Mouse (Mus musculus): ENCODE measurements around the gene Csf1. TPM values are rescaled to one million over a fixed set of nuclear protein-coding genes. Genes with fewer than 3 reads are reported as not detected.
A peak's percentile ranks its signal among the peaks of the same experiment; 100 is the strongest.

Csf1 gene
- total RNA-seq, 1 experiment, result 34.0 TPM

- Histone ChIP-seq H3K9me3 (ENCODE audit: control insufficient read depth, insufficient read depth, low read depth, low read length) (no peaks in the 10 kb centered on the region), H3K4me3 (ENCODE audit: insufficient read depth in 1 of 2, low read depth in 1 of 2, low read length in 2 of 2, poor library complexity in 1 of 2, severe bottlenecking in 1 of 2) (no peak overlapping the region), H3K27ac (ENCODE audit: insufficient read depth, low read depth, low read length, poor library complexity, severe bottlenecking) (no peak overlapping the region), H3K36me3 (ENCODE audit: control insufficient read depth, insufficient read depth, low read length, poor library complexity, severe bottlenecking) (no peaks in the 10 kb centered on the region), H3K4me1 (ENCODE audit: control insufficient read depth in 2 of 2, insufficient read depth in 2 of 2, low read length in 2 of 2, poor library complexity in 1 of 2) (no peaks in the 10 kb centered on the region), H3K9ac (ENCODE audit: insufficient read depth, low read depth, low read length, poor library complexity, severe bottlenecking) (no peak overlapping the region)
- TF ChIP-seq CHD2 (IDR thresholded peaks at IDR 0.05; ENCODE audit: low read depth, low read length) (no peak), HCFC1 (IDR thresholded peaks at IDR 0.05; ENCODE audit: borderline replicate concordance, insufficient read depth, low read length) (no peak), ZNF384 (IDR thresholded peaks at IDR 0.05; ENCODE audit: low read depth, low read length) (no peak), ZC3H11A (IDR thresholded peaks at IDR 0.05; ENCODE audit: borderline replicate concordance, low read depth, low read length) (no peak), MAFK (IDR thresholded peaks at IDR 0.05; ENCODE audit: insufficient read depth, low read depth, low read length) (no peak)
- in situ Hi-C loops (cut with MboI; ENCODE audit: low sequenced_read_pairs in 2 of 2, unreplicated experiment in 2 of 2), result no loop called here
- DNase-seq (ENCODE audit: low read depth, low spot score), result no peak
Measured at GRCm38 (mm10) chr3:107757365-107758129, 2.7 kb downstream of the Csf1 start.

- DNase-seq (ENCODE audit: low read depth, low spot score), result no peak
Measured at GRCm38 (mm10) chr3:107756481-107756866, 3.8 kb downstream of the Csf1 start.

GRCm38 (mm10) chr3:107755702-107756480, 4.4 kb downstream of the Csf1 start:
- H3K36me3 ChIP-seq (ENCODE audit: control insufficient read depth, insufficient read depth, low read length, poor library complexity, severe bottlenecking), result no peaks in the 10 kb centered on the region
- no peak for DNase-seq (ENCODE audit: low read depth, low spot score)
- H3K4me3 ChIP-seq (ENCODE audit: insufficient read depth in 1 of 2, low read depth in 1 of 2, low read length in 2 of 2, poor library complexity in 1 of 2, severe bottlenecking in 1 of 2), result no peak overlapping the region
- H3K4me1 ChIP-seq (ENCODE audit: control insufficient read depth in 2 of 2, insufficient read depth in 2 of 2, low read length in 2 of 2, poor library complexity in 1 of 2), result no peaks in the 10 kb centered on the region
- no peak overlapping the region for H3K27ac ChIP-seq (ENCODE audit: insufficient read depth, low read depth, low read length, poor library complexity, severe bottlenecking)
- TF ChIP-seq ZC3H11A (IDR thresholded peaks at IDR 0.05; ENCODE audit: borderline replicate concordance, low read depth, low read length) (no peak), MAFK (IDR thresholded peaks at IDR 0.05; ENCODE audit: insufficient read depth, low read depth, low read length) (no peak), CHD2 (IDR thresholded peaks at IDR 0.05; ENCODE audit: low read depth, low read length) (no peak), ZNF384 (IDR thresholded peaks at IDR 0.05; ENCODE audit: low read depth, low read length) (no peak), HCFC1 (IDR thresholded peaks at IDR 0.05; ENCODE audit: borderline replicate concordance, insufficient read depth, low read length) (no peak)
- no peak overlapping the region for H3K9ac ChIP-seq (ENCODE audit: insufficient read depth, low read depth, low read length, poor library complexity, severe bottlenecking)
- no peaks in the 10 kb centered on the region for H3K9me3 ChIP-seq (ENCODE audit: control insufficient read depth, insufficient read depth, low read depth, low read length)
- in situ Hi-C loops (cut with MboI; ENCODE audit: low sequenced_read_pairs in 2 of 2, unreplicated experiment in 2 of 2), result no loop called here

More at GRCm38 (mm10) chr3:107756481-107756866, 3.8 kb downstream of the Csf1 start:
- Histone ChIP-seq H3K36me3 (ENCODE audit: control insufficient read depth, insufficient read depth, low read length, poor library complexity, severe bottlenecking) (no peaks in the 10 kb centered on the region), H3K9ac (ENCODE audit: insufficient read depth, low read depth, low read length, poor library complexity, severe bottlenecking) (no peak overlapping the region), H3K9me3 (ENCODE audit: control insufficient read depth, insufficient read depth, low read depth, low read length) (no peaks in the 10 kb centered on the region), H3K4me1 (ENCODE audit: control insufficient read depth in 2 of 2, insufficient read depth in 2 of 2, low read length in 2 of 2, poor library complexity in 1 of 2) (no peaks in the 10 kb centered on the region), H3K27ac (ENCODE audit: insufficient read depth, low read depth, low read length, poor library complexity, severe bottlenecking) (no peak overlapping the region), H3K4me3 (ENCODE audit: insufficient read depth in 1 of 2, low read depth in 1 of 2, low read length in 2 of 2, poor library complexity in 1 of 2, severe bottlenecking in 1 of 2) (no peak overlapping the region)
- in situ Hi-C loops (cut with MboI; ENCODE audit: low sequenced_read_pairs in 2 of 2, unreplicated experiment in 2 of 2), result no loop called here
- TF ChIP-seq MAFK (IDR thresholded peaks at IDR 0.05; ENCODE audit: insufficient read depth, low read depth, low read length) (no peak), CHD2 (IDR thresholded peaks at IDR 0.05; ENCODE audit: low read depth, low read length) (no peak), ZC3H11A (IDR thresholded peaks at IDR 0.05; ENCODE audit: borderline replicate concordance, low read depth, low read length) (no peak), HCFC1 (IDR thresholded peaks at IDR 0.05; ENCODE audit: borderline replicate concordance, insufficient read depth, low read length) (no peak), ZNF384 (IDR thresholded peaks at IDR 0.05; ENCODE audit: low read depth, low read length) (no peak)

- H3K9me3 ChIP-seq (ENCODE audit: control insufficient read depth, insufficient read depth, low read depth, low read length), result no peaks in the 10 kb centered on the region
- peak; percentile 62 for DNase-seq (ENCODE audit: low read depth, low spot score)
- no peaks in the 10 kb centered on the region for H3K4me1 ChIP-seq (ENCODE audit: control insufficient read depth in 2 of 2, insufficient read depth in 2 of 2, low read length in 2 of 2, poor library complexity in 1 of 2)
- no peak overlapping the region for H3K4me3 ChIP-seq (ENCODE audit: insufficient read depth in 1 of 2, low read depth in 1 of 2, low read length in 2 of 2, poor library complexity in 1 of 2, severe bottlenecking in 1 of 2)
- H3K27ac ChIP-seq (ENCODE audit: insufficient read depth, low read depth, low read length, poor library complexity, severe bottlenecking), result no peak overlapping the region
- H3K36me3 ChIP-seq (ENCODE audit: control insufficient read depth, insufficient read depth, low read length, poor library complexity, severe bottlenecking), result no peaks in the 10 kb centered on the region
- in situ Hi-C loops (cut with MboI; ENCODE audit: low sequenced_read_pairs in 2 of 2, unreplicated experiment in 2 of 2), result no loop called here
- H3K9ac ChIP-seq (ENCODE audit: insufficient read depth, low read depth, low read length, poor library complexity, severe bottlenecking), result no peak overlapping the region
- no peak for TF ChIP-seq MAFK (IDR thresholded peaks at IDR 0.05; ENCODE audit: insufficient read depth, low read depth, low read length)
- TF ChIP-seq ZNF384 (IDR thresholded peaks at IDR 0.05; ENCODE audit: low read depth, low read length), result no peak
- TF ChIP-seq ZC3H11A (IDR thresholded peaks at IDR 0.05; ENCODE audit: borderline replicate concordance, low read depth, low read length), result no peak
- TF ChIP-seq HCFC1 (IDR thresholded peaks at IDR 0.05; ENCODE audit: borderline replicate concordance, insufficient read depth, low read length), result no peak
- no peak for TF ChIP-seq CHD2 (IDR thresholded peaks at IDR 0.05; ENCODE audit: low read depth, low read length)
Measured at GRCm38 (mm10) chr3:107754632-107755031, 5.6 kb downstream of the Csf1 start.
